Mouse (Mus musculus) lung, adult 2 months (tissue): ENCODE results near the gene Tulp1.

Experiments used
- CTCF ChIP-seq: fragments of 200-500 bp; IDR thresholded peaks from 2 replicates; pipeline ENCODE4 v1.5.1; 2011; ENCODE audit warnings: mild to moderate bottlenecking, low read length, control low read depth; ENCODE audit not compliant: insufficient read depth
- POLR2A ChIP-seq: fragments of 200-500 bp; IDR thresholded peaks from 2 replicates; pipeline ENCODE4 v1.6.1; 2011; ENCODE audit warnings: low read depth, mild to moderate bottlenecking, control low read depth, low read length, borderline replicate concordance; ENCODE audit errors: extremely low read depth

- TF ChIP-seq POLR2A (no peak), CTCF (no peak)
Measured at GRCm38 (mm10) chr17:28394994-28395393, 30.0 kb upstream of the Tulp1 start.
